Mouse (Mus musculus) testis, adult 2 months (tissue): ENCODE results near the gene Gnpat. TPM values are rescaled to one million over a fixed set of nuclear protein-coding genes. Genes with fewer than 3 reads are reported as not detected.
"Not testable (repeated sequence)": the region's sequence is repeated elsewhere in the genome, so short reads cannot be mapped to it uniquely, and the experiment has no call there.

Source experiments
- H3K27ac ChIP-seq: fragments of 200-500 bp; 2 replicates; pipeline ENCODE4 v1.5.1; 2012; ENCODE audit warnings: low read depth, low read length; ENCODE audit not compliant: control insufficient read depth, insufficient read depth
- H3K27me3 ChIP-seq: fragments of 200-500 bp; 2 replicates; pipeline ENCODE4 v1.6.1; 2012; ENCODE audit warnings: mild to moderate bottlenecking, low read length, moderate library complexity; ENCODE audit not compliant: control insufficient read depth, insufficient read depth
- H3K36me3 ChIP-seq: fragments of 200-500 bp; 2 replicates; pipeline ENCODE4 v1.6.1; 2012; ENCODE audit warnings: mild to moderate bottlenecking, low read length; ENCODE audit not compliant: control insufficient read depth, insufficient read depth
- H3K4me1 ChIP-seq: fragments of 200-500 bp; 2 replicates; pipeline ENCODE4 v1.6.1; 2012; ENCODE audit warnings: low read length; ENCODE audit not compliant: control insufficient read depth, insufficient read depth
- H3K4me3 ChIP-seq: fragments of 200-500 bp; 2 replicates; pipeline ENCODE4 v1.5.1; 2012; ENCODE audit warnings: low read depth, mild to moderate bottlenecking, low read length, moderate library complexity, mixed read lengths; ENCODE audit not compliant: control insufficient read depth
- CTCF ChIP-seq: fragments of 200-500 bp; IDR thresholded peaks from 2 replicates; pipeline ENCODE4 v1.5.1; 2012; ENCODE audit warnings: low read depth, mild to moderate bottlenecking, inconsistent platforms, low read length, moderate library complexity; ENCODE audit not compliant: control insufficient read depth, insufficient read depth, insufficient replicate concordance
- POLR2A ChIP-seq: fragments of 200-500 bp; IDR thresholded peaks from 2 replicates; pipeline ENCODE4 v1.6.1; 2012; ENCODE audit warnings: low read depth, mild to moderate bottlenecking, inconsistent platforms, low read length, moderate library complexity; ENCODE audit not compliant: control insufficient read depth
- polyA plus RNA-seq: library from polyadenylated mRNA; depleted of rRNA; stranded (reverse); fragments of >200 nt; gene quantifications from 2 replicates; pipeline ENCODE4 v1.2.3, GENCODE M21; 2012

Gnpat gene
- polyA plus RNA-seq, 1 experiment, result 262 TPM

DNA sequence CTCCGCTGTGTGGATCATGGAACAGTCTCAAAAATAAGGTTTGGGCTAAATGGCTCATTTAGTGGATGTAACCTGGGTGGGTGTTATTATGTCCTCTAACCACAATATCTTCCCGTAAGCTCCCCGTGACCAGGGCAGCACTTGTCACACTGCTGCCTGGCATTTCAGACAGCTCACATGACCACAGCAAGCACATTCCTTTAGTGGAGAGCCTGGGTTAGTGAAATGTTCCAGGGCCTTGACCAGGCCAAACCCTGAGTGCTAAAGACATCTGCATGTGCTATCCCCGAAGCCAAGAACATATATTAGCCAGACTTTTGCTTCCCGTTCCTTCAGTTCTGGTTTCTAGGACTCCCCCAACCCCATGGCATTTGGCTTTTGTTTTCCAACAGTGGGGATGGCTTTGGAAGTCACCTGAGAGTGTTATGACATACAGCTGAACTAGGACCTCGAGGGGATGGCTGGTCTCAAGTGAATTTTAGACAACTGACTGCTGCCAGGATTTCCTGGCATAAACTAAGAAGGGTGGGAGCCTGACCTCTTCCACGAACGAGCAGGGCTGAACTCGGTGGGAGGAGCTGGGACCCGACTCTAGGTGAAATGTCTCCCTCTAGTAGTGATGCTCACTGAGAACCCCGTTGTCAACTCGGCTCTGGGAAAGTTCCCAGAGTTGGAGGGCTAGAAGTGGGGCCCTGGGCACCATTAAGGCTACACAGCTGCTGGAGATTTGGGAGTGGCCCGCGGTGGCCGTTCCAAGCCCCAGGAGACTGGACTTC lies 29.2 kb upstream of the Gnpat start:
- no peak for TF ChIP-seq CTCF
- TF ChIP-seq POLR2A, result no peak
- H3K36me3 ChIP-seq, result no peaks in the 10 kb centered on the region
- H3K4me1 ChIP-seq, result no peaks in the 10 kb centered on the region
- H3K27ac ChIP-seq, result no peak overlapping the region
- H3K4me3 ChIP-seq, result no peak overlapping the region
- H3K27me3 ChIP-seq, result no peaks in the 10 kb centered on the region

DNA sequence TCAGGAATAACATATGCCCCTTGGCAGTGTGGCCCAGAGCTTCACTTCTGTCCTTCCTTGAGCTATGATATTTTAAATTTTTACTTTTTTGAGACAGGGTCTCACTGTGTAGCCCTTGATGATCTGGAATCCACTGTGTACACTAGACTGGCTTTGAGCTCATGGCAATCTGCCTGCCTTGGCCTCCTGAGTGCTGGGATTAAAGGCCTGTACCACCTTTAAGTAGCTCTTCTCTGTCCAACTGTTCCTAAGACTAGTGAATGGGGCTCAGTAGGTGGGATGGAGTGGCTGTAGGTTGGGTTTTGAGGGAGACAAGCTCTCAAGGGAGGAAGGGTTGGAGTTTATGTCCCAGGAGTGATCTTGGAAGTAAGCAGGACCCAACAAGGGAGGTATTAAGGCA lies 27.0 kb upstream of the Gnpat start:
- Histone ChIP-seq H3K4me3 (no peak overlapping the region), H3K36me3 (no peaks in the 10 kb centered on the region; the same call in none of the 2 replicates), H3K4me1 (no peaks in the 10 kb centered on the region), H3K27ac (no peak overlapping the region), H3K27me3 (no peaks in the 10 kb centered on the region)
- TF ChIP-seq CTCF (no peak), POLR2A (no peak)

DNA sequence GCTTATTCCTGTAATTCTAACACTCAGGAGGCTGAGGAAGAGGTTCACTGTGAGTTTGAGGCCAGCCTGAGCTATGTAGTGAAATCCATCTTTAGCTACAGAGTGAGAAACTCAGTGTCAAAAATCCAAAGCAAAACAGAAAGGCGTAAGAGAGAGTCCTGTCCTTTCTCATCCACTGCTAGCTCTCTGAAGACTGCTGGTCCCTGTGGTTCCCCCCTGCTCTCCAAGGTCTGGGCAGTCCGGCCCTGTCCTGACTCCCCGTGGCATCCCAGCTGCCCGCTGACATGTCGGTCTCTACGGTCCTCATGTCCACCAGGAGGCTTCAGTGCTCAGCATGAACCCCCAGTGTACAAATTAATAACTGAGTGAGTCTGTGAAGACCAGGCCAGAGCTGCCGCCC lies 26.6 kb upstream of the Gnpat start:
- H3K4me3 ChIP-seq, result no peak overlapping the region
- no peak overlapping the region for H3K27ac ChIP-seq
- H3K27me3 ChIP-seq, result no peaks in the 10 kb centered on the region
- no peaks in the 10 kb centered on the region for H3K4me1 ChIP-seq
- no peaks in the 10 kb centered on the region; the same call in none of the 2 replicates for H3K36me3 ChIP-seq
- TF ChIP-seq POLR2A (no peak), CTCF (no peak)

DNA sequence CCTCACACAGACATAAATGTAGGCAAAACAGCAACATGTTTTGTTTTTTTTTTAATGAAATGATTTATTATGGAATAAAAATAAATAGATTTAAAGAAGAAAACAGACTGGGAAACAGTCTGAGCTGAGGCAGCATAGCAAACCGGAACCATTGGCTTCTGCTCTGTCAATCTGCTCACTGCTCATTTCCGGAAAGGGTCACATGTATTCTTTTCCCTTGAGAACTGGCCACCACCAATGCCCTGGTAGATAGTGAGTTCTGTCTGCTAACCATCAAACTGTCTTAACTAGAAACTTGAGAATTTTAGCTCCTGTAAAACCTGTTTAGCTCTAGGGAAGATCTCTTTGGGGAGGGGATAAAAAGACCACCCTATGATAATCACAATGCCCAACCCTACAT lies 25.9 kb upstream of the Gnpat start:
- Histone ChIP-seq H3K36me3 (no peaks in the 10 kb centered on the region; the same call in none of the 2 replicates), H3K4me1 (no peaks in the 10 kb centered on the region), H3K4me3 (no peak overlapping the region), H3K27ac (no peak overlapping the region), H3K27me3 (no peaks in the 10 kb centered on the region)
- TF ChIP-seq POLR2A (no peak), CTCF (no peak)

DNA sequence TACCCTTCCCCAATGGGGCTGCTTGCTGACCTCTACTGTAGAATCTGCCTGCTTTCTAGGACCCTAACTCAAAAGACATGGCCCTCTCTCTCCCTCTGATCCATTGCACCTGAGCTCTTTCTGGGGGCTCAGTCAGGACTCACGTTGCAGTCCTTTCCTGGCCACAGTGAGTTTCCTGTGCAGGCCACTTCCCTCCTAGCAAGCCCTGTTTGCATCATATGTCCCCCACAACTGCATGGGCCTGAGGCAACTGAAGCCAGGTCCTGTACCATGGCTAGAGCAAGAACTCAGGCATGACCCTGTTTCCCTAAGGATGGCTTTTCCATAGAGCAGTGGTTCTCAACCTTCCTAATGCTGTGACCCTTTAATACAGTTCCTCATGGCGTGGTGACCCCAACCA lies 24.9 kb upstream of the Gnpat start:
- H3K4me3 ChIP-seq, result no peak overlapping the region
- no peak for TF ChIP-seq POLR2A
- H3K4me1 ChIP-seq, result no peaks in the 10 kb centered on the region
- no peak overlapping the region for H3K27ac ChIP-seq
- H3K36me3 ChIP-seq, result no peaks in the 10 kb centered on the region; the same call in none of the 2 replicates
- no peaks in the 10 kb centered on the region for H3K27me3 ChIP-seq

DNA sequence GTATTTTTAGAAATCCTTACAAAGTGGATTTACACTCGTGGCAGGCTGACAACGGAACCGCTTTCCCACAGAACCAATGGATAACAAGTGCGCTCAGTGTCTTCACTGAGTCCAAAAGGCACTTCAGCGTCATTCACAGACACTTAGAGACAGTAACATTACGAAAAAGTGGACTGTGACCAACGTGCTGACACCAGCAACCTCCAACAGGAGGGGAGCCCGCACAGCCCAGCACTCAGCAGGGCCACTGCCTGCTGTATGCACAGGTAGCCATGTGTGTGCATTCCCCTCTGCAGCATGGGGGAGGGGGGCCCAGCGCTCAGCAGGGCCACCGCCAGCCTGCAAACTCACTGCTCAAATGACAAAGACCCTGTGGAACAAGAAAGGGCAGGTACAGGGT lies 23.5 kb upstream of the Gnpat start:
- Histone ChIP-seq H3K4me3 (no peak overlapping the region), H3K27ac (no peak overlapping the region), H3K4me1 (no peaks in the 10 kb centered on the region), H3K27me3 (no peaks in the 10 kb centered on the region), H3K36me3 (no peaks in the 10 kb centered on the region; the same call in none of the 2 replicates)
- TF ChIP-seq CTCF, result no peak
- no peak for TF ChIP-seq POLR2A

DNA sequence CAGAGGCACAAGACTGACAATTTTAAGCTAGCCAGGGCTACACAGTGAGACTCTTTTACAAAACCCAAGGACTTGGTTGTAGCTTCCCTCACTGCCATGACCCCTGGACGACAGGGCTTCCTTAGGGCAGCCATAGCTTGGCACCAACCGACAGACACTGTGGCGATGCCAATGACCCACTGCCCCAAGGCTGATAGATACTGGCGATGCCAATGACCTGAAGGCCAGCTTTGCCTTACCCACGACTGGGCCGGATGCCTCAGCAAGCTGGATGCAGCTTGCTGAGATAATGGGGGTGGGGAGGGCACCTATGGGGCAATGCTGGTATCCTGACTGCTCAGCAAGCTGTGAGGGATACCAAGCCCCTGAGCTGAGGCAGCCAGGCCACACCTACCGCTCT lies 21.9 kb upstream of the Gnpat start:
- H3K36me3 ChIP-seq, result no peaks in the 10 kb centered on the region; the same call in none of the 2 replicates
- H3K27me3 ChIP-seq, result no peaks in the 10 kb centered on the region
- no peak overlapping the region for H3K4me3 ChIP-seq
- TF ChIP-seq CTCF (no peak), POLR2A (no peak)
- no peak overlapping the region for H3K27ac ChIP-seq
- H3K4me1 ChIP-seq, result no peaks in the 10 kb centered on the region

DNA sequence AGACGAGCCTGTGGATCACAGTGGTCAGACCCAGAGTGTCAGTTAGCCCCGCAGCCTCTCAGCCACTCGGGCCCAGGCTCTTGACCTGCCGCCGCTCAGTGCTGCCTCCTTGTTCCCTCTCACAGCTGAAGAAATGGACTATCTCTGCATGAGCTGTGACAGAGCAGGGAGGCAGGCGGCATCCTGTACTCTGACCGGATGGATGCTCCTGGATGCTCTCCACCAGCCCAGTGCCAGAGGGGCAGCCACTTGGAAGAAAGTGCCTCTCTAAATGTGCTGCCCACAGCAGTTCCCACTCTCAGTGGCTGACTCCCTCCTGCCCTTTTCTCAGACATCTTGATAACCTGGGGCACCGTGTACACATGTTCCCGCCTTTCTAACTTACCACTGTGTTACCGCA lies 21.1 kb upstream of the Gnpat start:
- no peak overlapping the region for H3K27ac ChIP-seq
- no peak overlapping the region for H3K4me3 ChIP-seq
- no peaks in the 10 kb centered on the region for H3K27me3 ChIP-seq
- TF ChIP-seq POLR2A (no peak), CTCF (no peak)
- H3K4me1 ChIP-seq, result no peaks in the 10 kb centered on the region
- no peaks in the 10 kb centered on the region; the same call in none of the 2 replicates for H3K36me3 ChIP-seq

DNA sequence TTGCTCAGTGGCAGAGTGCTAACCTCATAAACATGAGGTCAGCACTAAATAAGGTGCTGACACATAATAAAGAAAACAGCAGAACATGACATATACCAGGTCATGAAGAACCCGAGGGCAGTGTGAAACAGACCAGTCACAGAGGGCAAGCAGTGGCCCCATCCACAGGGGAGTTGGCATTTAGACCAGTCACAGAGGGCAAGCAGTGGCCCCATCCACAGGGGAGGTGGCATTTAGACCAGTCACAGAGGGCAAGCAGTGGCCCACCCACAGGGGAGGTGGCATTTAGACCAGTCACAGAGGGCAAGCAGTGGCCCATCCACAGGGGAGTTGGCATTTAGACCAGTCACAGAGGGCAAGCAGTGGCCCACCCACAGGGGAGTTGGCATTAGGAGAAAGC lies 19.9 kb upstream of the Gnpat start:
- H3K4me1 ChIP-seq, H3K27ac ChIP-seq, H3K27me3 ChIP-seq, H3K36me3 ChIP-seq, H3K4me3 ChIP-seq: not testable (repeated sequence)
